Mouse (Mus musculus) T-cell, adult 2 months (primary cell): ENCODE data around the gene Sh3pxd2a.

Experiments used
- DNase-seq: peaks from one replicate; pipeline ENCODE4 v3.0.0; 2022; ENCODE audit warnings: low spot score

Gene Sh3pxd2a

GRCm38 (mm10) chr19:47438445-47438844 is 25.8 kb downstream of the Sh3pxd2a start:
- no peak for DNase-seq

- DNase-seq: no peak
Observed at GRCm38 (mm10) chr19:47437040-47437439, 27.2 kb downstream of the Sh3pxd2a start.

GRCm38 (mm10) chr19:47436236-47436635 is 28.0 kb downstream of the Sh3pxd2a start:
- DNase-seq: no peak

GRCm38 (mm10) chr19:47434655-47435054 is 29.5 kb downstream of the Sh3pxd2a start:
- no peak for DNase-seq

- DNase-seq: peak; percentile 58
Observed at GRCm38 (mm10) chr19:47432339-47432738, 31.9 kb downstream of the Sh3pxd2a start.

- DNase-seq: no peak
Observed at GRCm38 (mm10) chr19:47431189-47431931, 32.8 kb downstream of the Sh3pxd2a start.

GRCm38 (mm10) chr19:47430160-47430559 is 34.0 kb downstream of the Sh3pxd2a start:
- DNase-seq: no peak

GRCm38 (mm10) chr19:47429245-47429644 is 35.0 kb downstream of the Sh3pxd2a start:
- no peak for DNase-seq

GRCm38 (mm10) chr19:47428794-47429193 is 35.4 kb downstream of the Sh3pxd2a start:
- DNase-seq: no peak

GRCm38 (mm10) chr19:47427841-47428789 is 36.1 kb downstream of the Sh3pxd2a start:
- DNase-seq: no peak

GRCm38 (mm10) chr19:47423632-47424031 is 40.6 kb downstream of the Sh3pxd2a start:
- no peak for DNase-seq

- DNase-seq: no peak
Observed at GRCm38 (mm10) chr19:47421128-47421898, 42.9 kb downstream of the Sh3pxd2a start.

- no peak for DNase-seq
Observed at GRCm38 (mm10) chr19:47420539-47420938, 43.7 kb downstream of the Sh3pxd2a start.

GRCm38 (mm10) chr19:47419208-47419607 is 45.0 kb downstream of the Sh3pxd2a start:
- DNase-seq: no peak

- no peak for DNase-seq
Observed at GRCm38 (mm10) chr19:47416161-47416560, 48.0 kb downstream of the Sh3pxd2a start.

- no peak for DNase-seq
Observed at GRCm38 (mm10) chr19:47414142-47414905, 49.9 kb downstream of the Sh3pxd2a start.

- no peak for DNase-seq
Observed at GRCm38 (mm10) chr19:47413458-47414005, 50.7 kb downstream of the Sh3pxd2a start.

GRCm38 (mm10) chr19:47412566-47413248 is 51.5 kb downstream of the Sh3pxd2a start:
- peak; percentile 37 for DNase-seq

GRCm38 (mm10) chr19:47410301-47410700 is 53.9 kb downstream of the Sh3pxd2a start:
- no peak for DNase-seq

- DNase-seq: no peak
Observed at GRCm38 (mm10) chr19:47409142-47409541, 55.1 kb downstream of the Sh3pxd2a start.
